Mouse (Mus musculus): Measurements from ENCODE around the gene Sec31a.

Gene Sec31a

GRCm38 (mm10) chr5:100349287-100350215 is 66.5 kb downstream of the Sec31a start:
- DNase-seq = no peak

GRCm38 (mm10) chr5:100345118-100345517 is 70.9 kb downstream of the Sec31a start:
- DNase-seq = no peak

- no peak for DNase-seq
Observed at GRCm38 (mm10) chr5:100343087-100343486, 72.9 kb downstream of the Sec31a start.

GRCm38 (mm10) chr5:100342422-100342821 is 73.6 kb downstream of the Sec31a start:
- no peak for DNase-seq

GRCm38 (mm10) chr5:100341042-100341441 is 75.0 kb downstream of the Sec31a start:
- DNase-seq = no peak

- no peak for DNase-seq
Observed at GRCm38 (mm10) chr5:100337852-100338251, 78.2 kb downstream of the Sec31a start.

GRCm38 (mm10) chr5:100336876-100337275 is 79.2 kb downstream of the Sec31a start:
- no peak for DNase-seq

GRCm38 (mm10) chr5:100335581-100336080 is 80.4 kb downstream of the Sec31a start:
- DNase-seq = no peak

GRCm38 (mm10) chr5:100334686-100335085 is 81.3 kb downstream of the Sec31a start:
- no peak for DNase-seq

- DNase-seq = no peak
Observed at GRCm38 (mm10) chr5:100333607-100334380, 82.2 kb downstream of the Sec31a start.

- peak; percentile 37 for DNase-seq
Observed at GRCm38 (mm10) chr5:100332300-100333004, 83.6 kb downstream of the Sec31a start.

GRCm38 (mm10) chr5:100331636-100332035 is 84.4 kb downstream of the Sec31a start:
- no peak for DNase-seq

- DNase-seq = peak; percentile 86
Observed at GRCm38 (mm10) chr5:100322081-100322480, 94.0 kb downstream of the Sec31a start.

GRCm38 (mm10) chr5:100317842-100318241 is 98.2 kb downstream of the Sec31a start:
- DNase-seq = no peak

- no peak for DNase-seq
Observed at GRCm38 (mm10) chr5:100317010-100317409, 99.0 kb downstream of the Sec31a start.

GRCm38 (mm10) chr5:100315646-100316045 is 100.4 kb downstream of the Sec31a start:
- DNase-seq = no peak

- no peak for DNase-seq
Observed at GRCm38 (mm10) chr5:100312391-100312790, 103.6 kb downstream of the Sec31a start.

All from embryo, embryonic 11 days (tissue).